Mouse (Mus musculus): ENCODE results near the gene Trim63.

DNA sequence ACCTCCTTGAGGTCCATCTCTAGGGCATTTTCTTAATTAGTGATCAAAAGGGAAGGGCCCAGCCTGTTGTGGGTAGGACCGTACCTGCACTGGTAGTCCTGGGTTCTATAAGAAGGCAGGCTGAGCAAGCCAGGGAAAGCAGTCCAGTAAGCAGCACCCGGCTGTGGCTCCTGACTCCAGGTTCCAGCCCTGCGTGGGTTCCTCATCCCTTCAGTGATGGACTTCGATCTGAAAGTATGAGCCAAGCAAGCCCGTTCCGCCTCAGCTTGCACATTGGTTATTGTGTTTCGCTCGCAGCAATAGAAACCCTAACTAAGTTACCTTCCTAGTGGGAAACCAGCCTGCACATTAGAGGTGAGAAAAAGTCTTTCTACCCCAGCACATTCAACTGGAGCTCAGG lies 17.6 kb upstream of the Trim63 start:
- TF ChIP-seq CTCF (IDR thresholded peaks at IDR 0.05; ENCODE audit: borderline replicate concordance, insufficient read depth, low read length) (no peak), POLR2A (IDR thresholded peaks at IDR 0.05; ENCODE audit: low read depth, low read length) (no peak)
